In genomic region chr2:118700179-118701062, GRCm38 (mm10) we compare ENCODE assay signal across 8 mouse cellular contexts. TPM values are rescaled to one million over a fixed set of nuclear protein-coding genes. Genes with fewer than 3 reads are reported as not detected.
DNase-seq lines count a peak whose midpoint lies in the region; ATAC-seq and TF ChIP-seq lines count a peak whose summit lies in the region.

No protein-coding gene starts in this region.

- no peak for TF ChIP-seq POLR2A in bone marrow macrophage, adult 2 months (IDR thresholded peaks at IDR 0.05; ENCODE audit: borderline replicate concordance, low read depth, low read length)
- no peak for TF ChIP-seq POLR2A in embryonic fibroblast, embryonic 13.5 days (IDR thresholded peaks at IDR 0.05; ENCODE audit: low read depth, low read length)

- H3K27ac ChIP-seq in bone marrow macrophage, adult 2 months (ENCODE audit: insufficient read depth, low read depth, low read length), result no peak overlapping the region
- H3K27ac ChIP-seq in embryonic fibroblast, embryonic 13.5 days (ENCODE audit: insufficient read depth, low read length), result no peak overlapping the region
- no peak overlapping the region for H3K27ac ChIP-seq in heart, embryonic 13.5 days (replicated peaks)
- no peak overlapping the region for H3K27ac ChIP-seq in kidney, embryonic 15.5 days
- no peak overlapping the region for H3K27ac ChIP-seq in liver, embryonic 16.5 days (ENCODE audit: low read length)
- no peak overlapping the region for H3K27ac ChIP-seq in neural tube, embryonic 11.5 days (ENCODE audit: low read depth, low read length)
- H3K27ac ChIP-seq in stomach, embryonic 16.5 days (ENCODE audit: low read length), result no peak overlapping the region

- WGBS in heart, embryonic 13.5 days, result 3% methylated on average over 32 of the region's 32 CpGs
- WGBS in kidney, embryonic 15.5 days, result 2% methylated on average over 32 of the region's 32 CpGs
- WGBS in liver, embryonic 16.5 days (ENCODE audit: insufficient replicate concordance), result 2% methylated on average over 32 of the region's 32 CpGs
- under 1% methylated on average over 32 of the region's 32 CpGs for WGBS in neural tube, embryonic 11.5 days
- WGBS in stomach, embryonic 16.5 days, result 3% methylated on average over 32 of the region's 32 CpGs

- peaks cover 4% of the 10 kb centered on the region; the same call in 1 of the 2 replicates for H3K4me1 ChIP-seq in bone marrow macrophage, adult 2 months (ENCODE audit: control insufficient read depth, insufficient read depth, low read length)
- no peaks in the 10 kb centered on the region for H3K4me1 ChIP-seq in embryonic fibroblast, embryonic 13.5 days (ENCODE audit: control insufficient read depth, insufficient read depth, low read length)
- peaks cover 74% of the 10 kb centered on the region for H3K4me1 ChIP-seq in heart, embryonic 13.5 days
- H3K4me1 ChIP-seq in kidney, embryonic 15.5 days, result peaks cover 58% of the 10 kb centered on the region
- peaks cover 25% of the 10 kb centered on the region for H3K4me1 ChIP-seq in liver, embryonic 16.5 days (ENCODE audit: control insufficient read depth, low read depth, low read length)
- H3K4me1 ChIP-seq in neural tube, embryonic 11.5 days (ENCODE audit: control insufficient read depth, insufficient read depth, low read length), result peaks cover 19% of the 10 kb centered on the region
- H3K4me1 ChIP-seq in stomach, embryonic 16.5 days (ENCODE audit: control insufficient read depth, insufficient read depth, low read length), result peaks cover 34% of the 10 kb centered on the region

- peak overlapping the region; percentile 21; the same call in 1 of the 2 replicates for H3K4me3 ChIP-seq in bone marrow macrophage, adult 2 months (ENCODE audit: insufficient read depth, low read length)
- no peak overlapping the region for H3K4me3 ChIP-seq in embryonic fibroblast, embryonic 13.5 days (ENCODE audit: insufficient read depth, low read length)
- H3K4me3 ChIP-seq in heart, embryonic 13.5 days, result peak overlapping the region; percentile 41
- H3K4me3 ChIP-seq in kidney, embryonic 15.5 days (replicated peaks), result peak overlapping the region; percentile 21
- peak overlapping the region; percentile 0; the same call in 1 of the 2 replicates for H3K4me3 ChIP-seq in liver, embryonic 16.5 days (ENCODE audit: low read depth, low read length)
- H3K4me3 ChIP-seq in neural tube, embryonic 11.5 days (ENCODE audit: low read depth, low read length), result peak overlapping the region; percentile 13
- peak overlapping the region; percentile 32 for H3K4me3 ChIP-seq in stomach, embryonic 16.5 days (replicated peaks; ENCODE audit: low read length)

- peak overlapping the region; percentile 70 for H3K9ac ChIP-seq in heart, embryonic 13.5 days
- H3K9ac ChIP-seq in kidney, embryonic 15.5 days, result no peak overlapping the region
- H3K9ac ChIP-seq in liver, embryonic 16.5 days (ENCODE audit: low read depth, low read length), result no peak overlapping the region
- no peak overlapping the region for H3K9ac ChIP-seq in neural tube, embryonic 11.5 days (ENCODE audit: low read length)
- H3K9ac ChIP-seq in stomach, embryonic 16.5 days (ENCODE audit: low read length), result peak overlapping the region; percentile 6; the same call in 1 of the 2 replicates

- peak; percentile 55 for ATAC-seq in CD4-positive, CD25-positive, alpha-beta regulatory T cell, adult 4 months
- no peak for ATAC-seq in heart, embryonic 13.5 days (ENCODE audit: extremely low read depth, insufficient number of reproducible peaks, low FRiP score, low TSS enrichment)
- ATAC-seq in kidney, embryonic 15.5 days (replicated peaks; ENCODE audit: low FRiP score), result no peak
- ATAC-seq in liver, embryonic 16.5 days (ENCODE audit: low read depth), result no peak
- ATAC-seq in neural tube, embryonic 11.5 days (ENCODE audit: insufficient read depth, low FRiP score, low TSS enrichment), result peak; percentile 44; the same call in 1 of the 2 replicates
- ATAC-seq in stomach, embryonic 16.5 days (ENCODE audit: insufficient read depth, low FRiP score), result no peak

- TF ChIP-seq CTCF in bone marrow macrophage, adult 2 months (IDR thresholded peaks at IDR 0.05; ENCODE audit: low read depth, low read length), result peak; percentile 84
- peak; percentile 77 for TF ChIP-seq CTCF in embryonic fibroblast, embryonic 13.5 days (IDR thresholded peaks at IDR 0.05; ENCODE audit: borderline replicate concordance, insufficient read depth, low read length)

- peaks cover 81% of the 10 kb centered on the region for H3K27me3 ChIP-seq in heart, embryonic 13.5 days (replicated peaks)
- H3K27me3 ChIP-seq in kidney, embryonic 15.5 days, result peaks cover 93% of the 10 kb centered on the region
- peaks cover 77% of the 10 kb centered on the region for H3K27me3 ChIP-seq in liver, embryonic 16.5 days (ENCODE audit: control insufficient read depth, insufficient read depth, low read depth, low read length)
- H3K27me3 ChIP-seq in neural tube, embryonic 11.5 days (ENCODE audit: control insufficient read depth, insufficient read depth, low read length), result peaks cover 84% of the 10 kb centered on the region
- peaks cover 59% of the 10 kb centered on the region for H3K27me3 ChIP-seq in stomach, embryonic 16.5 days (ENCODE audit: control insufficient read depth, insufficient read depth, low read length)

- H3K36me3 ChIP-seq in heart, embryonic 13.5 days, result no peaks in the 10 kb centered on the region
- H3K36me3 ChIP-seq in kidney, embryonic 15.5 days, result no peaks in the 10 kb centered on the region
- no peaks in the 10 kb centered on the region for H3K36me3 ChIP-seq in liver, embryonic 16.5 days (ENCODE audit: control insufficient read depth, insufficient read depth)
- no peaks in the 10 kb centered on the region for H3K36me3 ChIP-seq in neural tube, embryonic 11.5 days (ENCODE audit: control insufficient read depth, insufficient read depth, low read length)
- H3K36me3 ChIP-seq in stomach, embryonic 16.5 days (ENCODE audit: control insufficient read depth, insufficient read depth, low read length), result no peaks in the 10 kb centered on the region

- peak; percentile 83 for DNase-seq in neural tube, embryonic 11.5 days (ENCODE audit: low spot score)

- H3K4me2 ChIP-seq in heart, embryonic 13.5 days, result peak overlapping the region; percentile 65
- H3K4me2 ChIP-seq in kidney, embryonic 15.5 days, result peak overlapping the region; percentile 51
- H3K4me2 ChIP-seq in liver, embryonic 16.5 days (ENCODE audit: low read depth, low read length), result peak overlapping the region; percentile 32
- H3K4me2 ChIP-seq in neural tube, embryonic 11.5 days (ENCODE audit: low read depth), result peak overlapping the region; percentile 42
- peak overlapping the region; percentile 45 for H3K4me2 ChIP-seq in stomach, embryonic 16.5 days (ENCODE audit: low read depth, low read length)

- H3K9me3 ChIP-seq in heart, embryonic 13.5 days, result no peaks in the 10 kb centered on the region
- H3K9me3 ChIP-seq in kidney, embryonic 15.5 days (replicated peaks), result no peaks in the 10 kb centered on the region
- no peaks in the 10 kb centered on the region for H3K9me3 ChIP-seq in liver, embryonic 16.5 days (replicated peaks; ENCODE audit: control insufficient read depth, low read length)
- no peaks in the 10 kb centered on the region for H3K9me3 ChIP-seq in neural tube, embryonic 11.5 days (ENCODE audit: control insufficient read depth, low read length)
- no peaks in the 10 kb centered on the region for H3K9me3 ChIP-seq in stomach, embryonic 16.5 days (replicated peaks; ENCODE audit: control insufficient read depth, low read length)

RNA-seq across cellular contexts. Expression of gene Ankrd63, which starts 3.3 kb away (rescaled TPM):
- not detected for polyA plus RNA-seq in CD4-positive, CD25-positive, alpha-beta regulatory T cell, adult 4 months (2017; shearing (Covaris generic))
- polyA plus RNA-seq in bone marrow macrophage, adult 2 months (2012; ENCODE audit: insufficient read depth, insufficient read length, missing spikeins), result not detected in 2 replicates
- not detected in 2 replicates for polyA plus RNA-seq in embryonic fibroblast, embryonic 13.5 days (2011; ENCODE audit: insufficient read length, low read depth, missing spikeins)
- polyA plus RNA-seq in heart, embryonic 13.5 days (2015; fragmentation: Nextera tagmentation; extraction: Ambion mirVana), result 0.67 and 0.73 TPM in 2 replicates
- 0.28 and 0.39 TPM in 2 replicates for polyA plus RNA-seq in kidney, embryonic 15.5 days (2015; fragmentation: Nextera tagmentation; extraction: Ambion mirVana)
- polyA plus RNA-seq in liver, embryonic 16.5 days (2015; fragmentation: Nextera tagmentation; extraction: Ambion mirVana), result 0.02 and 0.06 TPM in 2 replicates
- not detected in 2 replicates for polyA plus RNA-seq in neural tube, embryonic 11.5 days (2014; fragmentation: Nextera tagmentation; extraction: Ambion mirVana)
- polyA plus RNA-seq in stomach, embryonic 16.5 days (2015; fragmentation: Nextera tagmentation; extraction: Ambion mirVana), result 0.06 TPM in 2 replicates

RNA-seq across cellular contexts. Expression of gene Plcb2, which starts 27.8 kb away (rescaled TPM):
- polyA plus RNA-seq in CD4-positive, CD25-positive, alpha-beta regulatory T cell, adult 4 months (2017; shearing (Covaris generic)), result 10 to 100 TPM; 15.7 to 20.8 TPM
- polyA plus RNA-seq in bone marrow macrophage, adult 2 months (2012; ENCODE audit: insufficient read depth, insufficient read length, missing spikeins), result 41.1 and 53.8 TPM in 2 replicates
- polyA plus RNA-seq in embryonic fibroblast, embryonic 13.5 days (2011; ENCODE audit: insufficient read length, low read depth, missing spikeins), result 0.49 TPM in 1 of 2 replicates, not detected in the other
- polyA plus RNA-seq in heart, embryonic 13.5 days (2015; fragmentation: Nextera tagmentation; extraction: Ambion mirVana), result 0.94 and 1.6 TPM in 2 replicates
- polyA plus RNA-seq in kidney, embryonic 15.5 days (2015; fragmentation: Nextera tagmentation; extraction: Ambion mirVana), result 1.5 and 1.9 TPM in 2 replicates
- polyA plus RNA-seq in liver, embryonic 16.5 days (2015; fragmentation: Nextera tagmentation; extraction: Ambion mirVana), result 2.3 and 3.0 TPM in 2 replicates
- polyA plus RNA-seq in neural tube, embryonic 11.5 days (2014; fragmentation: Nextera tagmentation; extraction: Ambion mirVana), result 0.24 and 0.39 TPM in 2 replicates
- polyA plus RNA-seq in stomach, embryonic 16.5 days (2015; fragmentation: Nextera tagmentation; extraction: Ambion mirVana), result 1.4 and 2.0 TPM in 2 replicates

RNA-seq across cellular contexts. Expression of gene Pak6, which starts 37.3 kb away (rescaled TPM):
- 1 to 10 TPM in 1 of 2 experiments, under 1 TPM in 1; 0.13 to 1.3 TPM for polyA plus RNA-seq in CD4-positive, CD25-positive, alpha-beta regulatory T cell, adult 4 months (2017; shearing (Covaris generic))
- polyA plus RNA-seq in bone marrow macrophage, adult 2 months (2012; ENCODE audit: insufficient read depth, insufficient read length, missing spikeins), result not detected in 2 replicates
- 0.19 and 0.78 TPM in 2 replicates for polyA plus RNA-seq in embryonic fibroblast, embryonic 13.5 days (2011; ENCODE audit: insufficient read length, low read depth, missing spikeins)
- polyA plus RNA-seq in heart, embryonic 13.5 days (2015; fragmentation: Nextera tagmentation; extraction: Ambion mirVana), result 7.4 and 7.5 TPM in 2 replicates
- polyA plus RNA-seq in kidney, embryonic 15.5 days (2015; fragmentation: Nextera tagmentation; extraction: Ambion mirVana), result 0.84 and 1.3 TPM in 2 replicates
- 0.14 and 0.30 TPM in 2 replicates for polyA plus RNA-seq in liver, embryonic 16.5 days (2015; fragmentation: Nextera tagmentation; extraction: Ambion mirVana)
- 0.78 and 1.6 TPM in 2 replicates for polyA plus RNA-seq in neural tube, embryonic 11.5 days (2014; fragmentation: Nextera tagmentation; extraction: Ambion mirVana)
- polyA plus RNA-seq in stomach, embryonic 16.5 days (2015; fragmentation: Nextera tagmentation; extraction: Ambion mirVana), result 5.2 and 5.4 TPM in 2 replicates

RNA-seq across cellular contexts. Expression of gene Inafm2, which starts 45.1 kb away (rescaled TPM):
- polyA plus RNA-seq in CD4-positive, CD25-positive, alpha-beta regulatory T cell, adult 4 months (2017; shearing (Covaris generic)), result 10 to 100 TPM; 18.6 to 20.6 TPM
- 11.3 and 11.6 TPM in 2 replicates for polyA plus RNA-seq in bone marrow macrophage, adult 2 months (2012; ENCODE audit: insufficient read depth, insufficient read length, missing spikeins)
- polyA plus RNA-seq in embryonic fibroblast, embryonic 13.5 days (2011; ENCODE audit: insufficient read length, low read depth, missing spikeins), result 17.3 and 19.0 TPM in 2 replicates
- 36.2 and 38.3 TPM in 2 replicates for polyA plus RNA-seq in heart, embryonic 13.5 days (2015; fragmentation: Nextera tagmentation; extraction: Ambion mirVana)
- polyA plus RNA-seq in kidney, embryonic 15.5 days (2015; fragmentation: Nextera tagmentation; extraction: Ambion mirVana), result 14.0 and 15.6 TPM in 2 replicates
- polyA plus RNA-seq in liver, embryonic 16.5 days (2015; fragmentation: Nextera tagmentation; extraction: Ambion mirVana), result 12.0 and 12.1 TPM in 2 replicates
- 28.5 and 29.2 TPM in 2 replicates for polyA plus RNA-seq in neural tube, embryonic 11.5 days (2014; fragmentation: Nextera tagmentation; extraction: Ambion mirVana)
- polyA plus RNA-seq in stomach, embryonic 16.5 days (2015; fragmentation: Nextera tagmentation; extraction: Ambion mirVana), result 26.0 and 28.5 TPM in 2 replicates

Comparison
In these comparisons a context has a peak if more than half of its experiments do, and no peak if none do; other contexts are left out.
1. ATAC-seq: peak in CD4-positive, CD25-positive, alpha-beta regulatory T cell, adult 4 months (single experiment) and neural tube, embryonic 11.5 days (single experiment); none in heart, embryonic 13.5 days (single experiment), kidney, embryonic 15.5 days (single experiment), liver, embryonic 16.5 days (single experiment) and stomach, embryonic 16.5 days (single experiment).
2. H3K9ac ChIP-seq: peak in heart, embryonic 13.5 days (single experiment) and stomach, embryonic 16.5 days (single experiment); none in kidney, embryonic 15.5 days (single experiment), liver, embryonic 16.5 days (single experiment) and neural tube, embryonic 11.5 days (single experiment).
3. Peak in every context shown above with its lines, with median percentiles within 50 percentile points of each other: H3K4me2 ChIP-seq.